Mouse (Mus musculus) T-helper 17 cell (primary cell): ENCODE data around the gene Drc3.

Source experiments
- in situ Hi-C, 2 experiments: fragments of 300-600 bp; cut with MboI, MseI; formaldehyde crosslinking; loops; 1 replicate in 1 of 2; 2 replicates in 1 of 2; pipeline ENCODE4 v1.15.1; 2025; ENCODE audit warnings: high pct_unique_total_duplicates in 2 of 2

Drc3 gene

GRCm38 (mm10) chr11:60352559-60353411 is at the start of gene Drc3, which contains the start of gene Tom1l2:
Drc3 (plus strand) TSS chr11:60353329.
Tom1l2 (minus strand) TSS chr11:60352905.
- in situ Hi-C loops: loop anchor here in 1 of 2 experiments (10.0 kb wide), 1 partner anchor 1128 kb away; the partner anchor contains the start of gene Arf1

- in situ Hi-C loops: no loop called here
Measured at GRCm38 (mm10) chr11:60303497-60303896, 49.6 kb upstream of the Drc3 start.

- in situ Hi-C loops: no loop called here
Measured at GRCm38 (mm10) chr11:60305611-60306010, 47.5 kb upstream of the Drc3 start.

GRCm38 (mm10) chr11:60306834-60307233 is 46.3 kb upstream of the Drc3 start:
- in situ Hi-C loops: no loop called here

GRCm38 (mm10) chr11:60307375-60307825 is 45.7 kb upstream of the Drc3 start:
- in situ Hi-C loops: no loop called here

GRCm38 (mm10) chr11:60308061-60308460 is 45.1 kb upstream of the Drc3 start:
- in situ Hi-C loops: no loop called here

GRCm38 (mm10) chr11:60308506-60309116 is 44.5 kb upstream of the Drc3 start:
- in situ Hi-C loops: no loop called here

- in situ Hi-C loops: no loop called here
Measured at GRCm38 (mm10) chr11:60309875-60310274, 43.3 kb upstream of the Drc3 start.

- in situ Hi-C loops: no loop called here
Measured at GRCm38 (mm10) chr11:60311025-60311854, 41.9 kb upstream of the Drc3 start.

- in situ Hi-C loops: no loop called here
Measured at GRCm38 (mm10) chr11:60316250-60316649, 36.9 kb upstream of the Drc3 start.

- in situ Hi-C loops: no loop called here
Measured at GRCm38 (mm10) chr11:60316883-60317282, 36.2 kb upstream of the Drc3 start.

- in situ Hi-C loops: no loop called here
Measured at GRCm38 (mm10) chr11:60317376-60318102, 35.6 kb upstream of the Drc3 start.

GRCm38 (mm10) chr11:60318716-60319115 is 34.4 kb upstream of the Drc3 start:
- in situ Hi-C loops: no loop called here

- in situ Hi-C loops: no loop called here
Measured at GRCm38 (mm10) chr11:60319257-60320066, 33.7 kb upstream of the Drc3 start.

- in situ Hi-C loops: no loop called here
Measured at GRCm38 (mm10) chr11:60320426-60321037, 32.6 kb upstream of the Drc3 start.

- in situ Hi-C loops: no loop called here
Measured at GRCm38 (mm10) chr11:60321438-60321837, 31.7 kb upstream of the Drc3 start.

GRCm38 (mm10) chr11:60323731-60324130 is 29.4 kb upstream of the Drc3 start:
- in situ Hi-C loops: no loop called here

- in situ Hi-C loops: loop anchor here in 1 of 2 experiments (5.0 kb wide), 1 partner anchor 93 kb away; no protein-coding TSS in a partner anchor
Measured at GRCm38 (mm10) chr11:60330551-60330950, 22.6 kb upstream of the Drc3 start.

GRCm38 (mm10) chr11:60333461-60333860 is 19.7 kb upstream of the Drc3 start:
- in situ Hi-C loops: loop anchor here in 1 of 2 experiments (5.0 kb wide), 1 partner anchor 96 kb away; no protein-coding TSS in a partner anchor
